Mouse (Mus musculus): Measurements from ENCODE around the gene Dcakd. TPM values are rescaled to one million over a fixed set of nuclear protein-coding genes. Genes with fewer than 3 reads are reported as not detected.
"Not testable (repeated sequence)": the region's sequence is repeated elsewhere in the genome, so short reads cannot be mapped to it uniquely, and the experiment has no call there.

The Dcakd gene
- polyA plus RNA-seq, 1 experiment: not detected

DNA sequence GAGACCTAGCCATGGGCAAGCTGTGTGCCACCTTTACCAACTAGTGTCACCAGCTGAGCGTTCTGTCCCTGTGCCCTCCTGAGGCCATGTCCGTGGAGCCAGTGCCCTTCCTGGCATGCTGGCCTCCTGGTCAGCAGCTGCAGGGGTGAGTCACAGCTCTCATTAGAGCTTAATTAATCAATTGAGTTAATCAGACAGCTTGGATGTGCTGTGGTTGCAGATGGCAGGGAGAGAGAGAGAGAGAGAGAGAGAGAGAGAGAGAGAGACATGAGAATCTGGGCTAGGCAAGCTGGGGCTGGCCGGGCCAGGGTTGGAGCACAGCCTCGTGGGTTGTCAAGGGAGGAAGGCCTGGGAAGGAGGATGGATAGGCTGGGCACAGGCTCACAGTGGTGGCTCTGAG, 43.5 kb downstream of the Dcakd start:
- Histone ChIP-seq H3K27ac (ENCODE audit: insufficient read depth, low read depth, low read length) (no peak overlapping the region), H3K4me3 (ENCODE audit: insufficient read depth, low read depth, low read length) (no peak overlapping the region), H3K4me1 (ENCODE audit: control insufficient read depth, insufficient read depth, low read length) (peaks cover 7% of the 10 kb centered on the region; the same call in 1 of the 2 replicates)
- TF ChIP-seq POLR2A (IDR thresholded peaks at IDR 0.05; ENCODE audit: insufficient read depth, low read depth, low read length): no peak
- no peak for TF ChIP-seq CTCF (IDR thresholded peaks at IDR 0.05; ENCODE audit: insufficient read depth, low read depth, low read length)
- 59% methylated on average over 4 of the region's 4 CpGs for WGBS

DNA sequence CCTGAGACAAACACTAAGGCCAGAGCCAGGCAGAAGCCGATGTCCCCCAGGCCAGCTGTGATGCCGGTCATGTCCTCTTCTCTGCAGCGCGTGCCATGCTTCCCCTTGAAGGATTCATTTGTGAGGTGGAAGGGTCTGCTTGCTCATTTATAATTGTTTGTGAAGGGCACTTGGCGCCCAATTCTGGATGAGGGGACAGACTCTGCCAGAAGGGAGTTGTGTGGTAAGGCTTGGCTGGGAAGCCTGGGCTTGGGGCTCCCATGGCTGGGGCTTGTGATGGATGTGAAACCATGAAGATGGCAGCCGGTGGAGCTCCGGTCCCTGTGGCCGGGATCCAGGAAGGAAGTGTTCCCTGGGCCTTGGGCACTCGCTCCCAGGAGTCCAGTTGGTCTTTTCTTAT, 44.0 kb downstream of the Dcakd start:
- H3K4me3 ChIP-seq (ENCODE audit: insufficient read depth, low read depth, low read length): no peak overlapping the region
- 0 out of 2 replicates have a peak, but pooled peaks cover 6% of the 10 kb centered on the region for H3K4me1 ChIP-seq (ENCODE audit: control insufficient read depth, insufficient read depth, low read length)
- TF ChIP-seq POLR2A (IDR thresholded peaks at IDR 0.05; ENCODE audit: insufficient read depth, low read depth, low read length): no peak
- TF ChIP-seq CTCF (IDR thresholded peaks at IDR 0.05; ENCODE audit: insufficient read depth, low read depth, low read length): no peak
- 91% methylated on average over 9 of the region's 9 CpGs for WGBS
- no peak overlapping the region for H3K27ac ChIP-seq (ENCODE audit: insufficient read depth, low read depth, low read length)

GRCm38 (mm10) chr11:102981151-102981890, 46.8 kb downstream of the Dcakd start:
- Histone ChIP-seq H3K27ac (ENCODE audit: insufficient read depth, low read depth, low read length) (no peak overlapping the region), H3K4me1 (ENCODE audit: control insufficient read depth, insufficient read depth, low read length) (0 out of 2 replicates have a peak, but pooled peaks cover 6% of the 10 kb centered on the region), H3K4me3 (ENCODE audit: insufficient read depth, low read depth, low read length) (no peak overlapping the region)
- TF ChIP-seq POLR2A (IDR thresholded peaks at IDR 0.05; ENCODE audit: insufficient read depth, low read depth, low read length) (no peak), CTCF (IDR thresholded peaks at IDR 0.05; ENCODE audit: insufficient read depth, low read depth, low read length) (no peak)
- 65% methylated on average over 10 of the region's 10 CpGs for WGBS

DNA sequence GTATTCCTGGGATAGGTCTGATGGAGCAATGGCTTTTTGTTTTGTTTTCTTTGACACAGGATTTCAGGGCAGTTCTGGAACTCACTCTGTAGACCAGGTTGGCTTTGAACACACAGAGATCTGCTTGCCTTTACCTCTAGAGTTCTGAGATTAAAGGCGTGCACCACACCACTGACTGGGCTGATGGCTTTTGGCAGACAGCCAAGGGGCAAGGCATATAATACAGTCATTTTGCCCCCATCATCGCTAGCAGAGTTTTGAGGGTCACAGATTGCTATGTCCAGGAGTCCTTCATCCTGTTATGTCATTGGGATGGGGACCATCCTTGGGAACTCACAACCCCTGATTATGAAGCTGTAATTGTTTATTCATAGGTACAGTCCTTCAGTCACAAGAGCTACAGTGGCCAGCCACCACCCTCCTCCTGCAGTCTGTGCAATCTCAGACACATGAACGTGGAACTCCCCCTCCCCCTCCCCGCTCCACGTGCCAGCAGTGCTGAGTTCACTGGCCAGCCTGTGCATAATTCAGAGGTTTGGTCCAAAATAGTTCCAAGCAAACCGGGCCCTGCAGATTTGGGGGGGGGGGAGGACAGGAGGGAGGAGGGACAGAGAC, 50.0 kb downstream of the Dcakd start:
- 43% methylated on average over 6 of the region's 6 CpGs for WGBS
- H3K27ac ChIP-seq (ENCODE audit: insufficient read depth, low read depth, low read length): no peak overlapping the region
- TF ChIP-seq POLR2A (IDR thresholded peaks at IDR 0.05; ENCODE audit: insufficient read depth, low read depth, low read length) (no peak), CTCF (IDR thresholded peaks at IDR 0.05; ENCODE audit: insufficient read depth, low read depth, low read length) (no peak)
- no peak overlapping the region for H3K4me3 ChIP-seq (ENCODE audit: insufficient read depth, low read depth, low read length)
- H3K4me1 ChIP-seq (ENCODE audit: control insufficient read depth, insufficient read depth, low read length): no peaks in the 10 kb centered on the region

DNA sequence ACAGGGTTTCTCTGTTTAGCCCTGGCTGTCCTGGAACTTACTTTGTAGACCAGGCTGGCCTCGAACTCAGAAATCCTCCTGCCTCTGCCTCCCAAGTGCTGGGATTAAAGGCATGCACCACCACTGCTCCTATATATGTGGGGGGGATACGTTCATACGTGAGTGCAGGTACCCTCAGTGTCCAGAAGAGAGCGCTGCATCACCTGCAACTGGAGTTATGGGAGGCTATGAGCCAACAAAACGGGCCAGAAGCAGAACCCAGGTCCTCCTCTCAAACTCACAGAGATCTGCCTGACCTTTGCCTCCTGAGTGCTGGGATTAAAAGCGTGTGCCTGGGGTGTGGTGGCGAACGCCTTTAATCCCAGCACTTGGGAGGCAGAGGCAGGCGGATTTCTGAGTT, 52.2 kb downstream of the Dcakd start:
- WGBS: 84% methylated on average over 9 of the region's 9 CpGs
- H3K27ac ChIP-seq (ENCODE audit: insufficient read depth, low read depth, low read length); H3K4me1 ChIP-seq (ENCODE audit: control insufficient read depth, insufficient read depth, low read length); H3K4me3 ChIP-seq (ENCODE audit: insufficient read depth, low read depth, low read length): not testable (repeated sequence)

DNA sequence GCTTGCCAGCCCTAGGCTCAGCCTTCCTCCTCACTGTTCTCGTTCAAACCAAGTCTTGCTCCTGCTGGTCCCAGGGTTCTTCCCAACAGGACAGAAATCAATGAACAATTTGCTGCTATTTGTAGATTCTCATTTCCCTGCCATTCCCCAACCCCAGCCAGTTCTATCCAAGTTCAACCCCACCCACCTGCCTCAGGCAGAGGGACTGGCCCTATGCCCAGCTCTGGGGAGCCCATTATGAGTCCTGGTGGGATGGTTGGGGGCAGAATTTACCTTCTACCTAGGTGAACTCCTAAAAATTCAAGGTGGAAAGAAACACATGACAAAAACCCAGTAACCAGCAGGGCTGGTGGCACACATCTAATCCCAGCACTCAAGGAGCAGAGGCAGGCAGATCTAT, 55.8 kb downstream of the Dcakd start:
- H3K4me1 ChIP-seq (ENCODE audit: control insufficient read depth, insufficient read depth, low read length): peaks cover 8% of the 10 kb centered on the region
- TF ChIP-seq POLR2A (IDR thresholded peaks at IDR 0.05; ENCODE audit: insufficient read depth, low read depth, low read length): no peak
- no peak for TF ChIP-seq CTCF (IDR thresholded peaks at IDR 0.05; ENCODE audit: insufficient read depth, low read depth, low read length)
- no peak overlapping the region for H3K4me3 ChIP-seq (ENCODE audit: insufficient read depth, low read depth, low read length)
- 77% methylated on average over 1 of the region's 1 CpGs for WGBS
- H3K27ac ChIP-seq (ENCODE audit: insufficient read depth, low read depth, low read length): no peak overlapping the region

- TF ChIP-seq CTCF (IDR thresholded peaks at IDR 0.05; ENCODE audit: insufficient read depth, low read depth, low read length) (no peak), POLR2A (IDR thresholded peaks at IDR 0.05; ENCODE audit: insufficient read depth, low read depth, low read length) (no peak)
- Histone ChIP-seq H3K4me1 (ENCODE audit: control insufficient read depth, insufficient read depth, low read length) (peaks cover 9% of the 10 kb centered on the region), H3K27ac (ENCODE audit: insufficient read depth, low read depth, low read length) (no peak overlapping the region), H3K4me3 (ENCODE audit: insufficient read depth, low read depth, low read length) (no peak overlapping the region)
- WGBS: 34% methylated on average over 5 of the region's 5 CpGs
These were observed 56.5 kb downstream of the Dcakd start for GRCm38 (mm10) chr11:102971604-102972003.

GRCm38 (mm10) chr11:102964547-102965091, 63.5 kb downstream of the Dcakd start:
- Histone ChIP-seq H3K4me1 (ENCODE audit: control insufficient read depth, insufficient read depth, low read length) (peaks cover 25% of the 10 kb centered on the region), H3K4me3 (ENCODE audit: insufficient read depth, low read depth, low read length) (no peak overlapping the region), H3K27ac (ENCODE audit: insufficient read depth, low read depth, low read length) (no peak overlapping the region)
- no peak for TF ChIP-seq CTCF (IDR thresholded peaks at IDR 0.05; ENCODE audit: insufficient read depth, low read depth, low read length)
- WGBS: 57% methylated on average over 16 of the region's 16 CpGs

GRCm38 (mm10) chr11:102963855-102964546, 64.1 kb downstream of the Dcakd start:
- Histone ChIP-seq H3K4me1 (ENCODE audit: control insufficient read depth, insufficient read depth, low read length) (peaks cover 25% of the 10 kb centered on the region), H3K27ac (ENCODE audit: insufficient read depth, low read depth, low read length) (no peak overlapping the region), H3K4me3 (ENCODE audit: insufficient read depth, low read depth, low read length) (no peak overlapping the region)
- 28% methylated on average over 24 of the region's 24 CpGs for WGBS
- TF ChIP-seq POLR2A (IDR thresholded peaks at IDR 0.05; ENCODE audit: insufficient read depth, low read depth, low read length) (no peak), CTCF (IDR thresholded peaks at IDR 0.05; ENCODE audit: insufficient read depth, low read depth, low read length) (no peak)

Data from olfactory bulb, adult 2 months (tissue).